Mouse (Mus musculus) ovary, postnatal 36 days (tissue): ENCODE results near the gene Gm38100.

Experiments
- DNase-seq: peaks from one replicate; pipeline ENCODE4 v3.0.0; 2022; ENCODE audit warnings: low spot score, mixed read lengths

Gene Gm38100

GRCm38 (mm10) chr1:175970710-175971109 lies 50.6 kb downstream of the Gm38100 start:
- DNase-seq = no peak
